Mouse (Mus musculus) gastrocnemius, adult 2 months (tissue): ENCODE data around the gene Efhc1. TPM values are rescaled to one million over a fixed set of nuclear protein-coding genes. Genes with fewer than 3 reads are reported as not detected.

Source experiments
- DNase-seq: peaks from one replicate; pipeline ENCODE4 v3.0.0; 2022
- H3K27ac ChIP-seq: fragments of 200-600 bp; 2 replicates; pipeline ENCODE4 v1.8.1; 2022; ENCODE audit warnings: mild to moderate bottlenecking
- H3K4me3 ChIP-seq: fragments of 200-600 bp; 2 replicates; pipeline ENCODE4 v1.8.1; 2022; ENCODE audit warnings: mild to moderate bottlenecking, moderate library complexity
- CTCF ChIP-seq: fragments of 200-600 bp; IDR thresholded peaks from 2 replicates; pipeline ENCODE4 v1.8.1; 2022; ENCODE audit warnings: antibody characterized with exemption, mild to moderate bottlenecking, moderate library complexity
- intact Hi-C: fragments of 180-260 bp; cut with DNase I; formaldehyde crosslinking; loops from one replicate; pipeline ENCODE4 v1.15.1; 2025
- total RNA-seq, 2 experiments: library from RNA; stranded (reverse); gene quantifications; 2 replicates each; pipeline ENCODE4 v1.2.3; 2021

Efhc1 gene
- total RNA-seq, 2 experiments from 2014 or later: 0.18 to 0.50 TPM

DNA sequence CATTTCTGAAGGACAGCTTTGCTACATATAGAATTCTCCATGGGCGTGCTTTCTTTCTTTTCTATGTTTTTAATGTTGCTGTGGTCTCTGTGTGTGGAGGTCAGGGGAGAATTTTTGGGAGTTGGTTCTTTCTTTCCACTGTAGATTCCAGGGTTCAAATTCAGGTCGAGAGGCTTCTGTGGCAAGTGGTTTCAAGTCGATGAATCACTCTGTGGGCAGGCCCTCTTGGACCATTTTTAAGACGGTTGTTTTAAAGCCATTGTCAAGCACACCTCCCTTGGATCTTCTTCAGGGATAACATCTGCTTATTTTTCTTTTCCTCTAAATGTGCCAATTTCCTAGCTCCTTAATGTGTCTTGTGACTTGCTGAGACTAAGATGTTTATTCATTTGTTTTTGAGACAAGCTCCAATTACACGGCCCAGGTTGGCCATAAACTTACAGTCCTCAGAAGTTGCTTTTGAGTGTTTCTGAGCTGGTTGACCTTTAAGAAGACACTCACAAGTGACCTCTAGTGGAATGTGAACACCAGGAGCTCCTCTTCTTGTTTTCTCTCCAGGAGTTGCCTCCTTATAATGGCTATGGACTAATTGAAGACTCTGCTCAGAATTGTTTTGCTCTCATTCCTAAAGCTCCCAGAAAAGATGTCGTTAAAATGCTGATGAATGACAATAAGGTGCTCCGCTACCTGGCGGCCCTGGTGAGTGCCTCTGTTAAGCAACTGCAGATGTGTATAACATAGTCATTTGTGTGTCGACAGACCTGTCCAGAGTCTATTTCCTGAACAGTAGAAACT, 23.1 kb downstream of the Efhc1 start:
- peak; percentile 37; the same call in 1 of the 2 replicates for TF ChIP-seq CTCF
- no peak for DNase-seq
- intact Hi-C loops: no loop called here
- peak overlapping the region; percentile 31; the same call in 1 of the 2 replicates for H3K27ac ChIP-seq
- H3K4me3 ChIP-seq: no peak overlapping the region

DNA sequence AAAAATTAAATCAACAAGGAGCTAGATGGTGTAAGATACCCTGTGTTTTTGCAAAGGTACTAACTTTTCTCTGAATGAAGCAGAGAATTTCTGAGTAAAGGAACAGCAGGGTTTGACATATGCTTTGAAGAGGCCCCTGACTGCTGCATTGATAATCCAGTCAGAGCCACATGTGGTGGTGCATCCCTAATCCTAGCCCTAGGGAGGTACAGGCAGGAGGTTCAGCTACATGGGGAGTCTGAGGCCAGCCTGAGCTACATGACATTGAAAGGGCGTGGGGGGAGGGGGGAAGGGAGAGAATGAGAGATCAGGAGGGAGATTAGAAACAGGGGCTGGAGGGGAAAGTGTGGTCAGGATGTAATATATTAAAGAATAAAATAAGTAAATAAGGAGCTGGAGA, 29.1 kb downstream of the Efhc1 start:
- Histone ChIP-seq H3K27ac (no peak overlapping the region), H3K4me3 (no peak overlapping the region)
- no peak for TF ChIP-seq CTCF
- DNase-seq: no peak
- intact Hi-C loops: no loop called here

DNA sequence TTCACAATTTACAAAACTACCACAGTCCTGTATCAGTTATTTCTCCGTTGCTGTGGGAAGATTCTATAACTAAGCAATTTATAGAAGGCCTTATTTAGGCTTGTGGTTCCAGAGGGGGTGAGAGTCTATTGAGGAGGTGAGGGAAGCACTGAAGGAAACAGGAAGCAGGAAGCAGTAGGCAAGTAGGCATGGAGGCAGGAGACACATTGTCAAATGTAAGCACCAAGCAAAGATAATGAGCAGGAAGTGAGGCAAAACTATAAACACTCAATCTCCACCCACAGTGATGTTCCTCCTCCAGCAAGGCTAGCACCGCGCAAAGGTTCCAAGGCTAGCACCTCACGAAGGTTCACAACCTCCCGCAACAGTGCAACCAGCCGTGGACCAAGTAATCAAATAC, 30.3 kb downstream of the Efhc1 start:
- no peak for DNase-seq
- no peak overlapping the region for H3K27ac ChIP-seq
- TF ChIP-seq CTCF: no peak
- intact Hi-C loops: no loop called here
- H3K4me3 ChIP-seq: no peak overlapping the region

DNA sequence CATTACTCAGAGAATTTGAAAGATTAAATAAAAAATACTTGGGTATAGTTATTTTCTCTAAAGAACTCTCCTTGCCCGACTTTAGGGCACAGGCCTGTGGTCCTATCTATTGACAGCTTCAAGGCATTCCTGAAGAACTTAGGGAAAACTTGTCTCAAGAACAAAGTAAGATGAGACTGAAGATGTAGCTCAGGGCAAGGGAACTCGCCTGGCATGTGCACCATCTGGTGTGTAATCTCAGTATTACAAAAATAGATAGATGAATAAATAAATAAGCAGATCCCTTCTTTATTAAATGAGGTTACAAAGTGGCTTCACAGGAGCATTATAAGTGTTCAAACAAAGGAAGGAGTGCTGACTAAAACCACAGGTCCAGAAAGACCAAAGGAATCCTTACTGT, 32.7 kb downstream of the Efhc1 start:
- intact Hi-C loops: no loop called here
- TF ChIP-seq CTCF: peak; percentile 13; the same call in 1 of the 2 replicates
- no peak overlapping the region for H3K4me3 ChIP-seq
- H3K27ac ChIP-seq: no peak overlapping the region
- DNase-seq: no peak

DNA sequence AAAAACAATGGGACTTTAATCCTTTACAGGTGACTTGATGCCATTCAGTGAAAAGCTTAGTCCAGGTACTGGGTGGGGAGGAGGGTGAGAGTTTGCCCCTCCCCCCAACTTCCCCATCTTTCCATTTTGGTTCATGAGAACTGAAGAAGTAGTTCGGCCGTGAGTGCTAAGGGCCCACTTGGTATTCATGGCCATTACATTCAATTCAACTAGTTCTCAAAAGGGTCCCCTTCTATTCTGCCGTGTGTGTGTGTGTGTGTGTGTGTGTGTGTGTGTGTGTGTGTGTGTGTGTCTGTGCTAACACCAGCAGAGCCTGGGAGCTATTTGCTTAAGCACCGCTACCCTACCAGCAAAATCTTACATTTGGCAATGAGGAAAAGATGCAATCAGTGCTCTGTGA, 33.2 kb downstream of the Efhc1 start:
- DNase-seq: no peak
- no peak overlapping the region for H3K27ac ChIP-seq
- TF ChIP-seq CTCF: no peak
- H3K4me3 ChIP-seq: no peak overlapping the region
- intact Hi-C loops: no loop called here

DNA sequence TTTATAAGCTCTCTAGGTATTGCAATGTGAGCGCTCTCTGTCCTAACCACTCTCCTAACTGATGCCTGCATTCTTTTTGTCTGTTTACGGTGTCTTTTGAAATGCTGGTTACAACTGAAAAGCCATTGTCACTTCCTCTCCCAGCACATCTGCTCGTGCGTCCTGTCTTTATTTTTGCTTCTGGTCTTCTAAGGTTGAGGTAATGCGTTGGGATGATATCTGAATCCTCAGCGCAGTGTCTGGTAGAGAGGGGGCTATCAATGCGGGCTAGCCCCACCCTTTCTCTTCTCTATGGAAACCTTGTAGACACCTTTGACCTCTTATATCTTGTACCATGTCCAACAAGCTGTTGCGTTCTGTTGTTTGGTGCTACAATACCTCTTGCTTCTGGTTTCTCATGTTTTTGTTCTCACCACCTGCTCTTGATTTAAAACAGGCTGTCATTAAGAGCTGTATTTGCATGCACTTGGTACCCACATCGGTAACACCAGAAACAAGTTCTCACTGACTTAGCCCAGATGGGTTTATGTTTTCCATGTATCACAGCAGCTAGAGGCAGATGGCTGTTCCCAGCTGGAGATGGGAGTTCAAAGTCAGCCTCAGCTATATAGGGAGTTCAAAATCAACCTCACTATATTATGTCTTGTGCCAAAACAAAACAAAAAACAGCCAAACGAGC, 35.1 kb downstream of the Efhc1 start:
- no peak for DNase-seq
- TF ChIP-seq CTCF: no peak
- no peak overlapping the region for H3K27ac ChIP-seq
- H3K4me3 ChIP-seq: no peak overlapping the region
- intact Hi-C loops: no loop called here

DNA sequence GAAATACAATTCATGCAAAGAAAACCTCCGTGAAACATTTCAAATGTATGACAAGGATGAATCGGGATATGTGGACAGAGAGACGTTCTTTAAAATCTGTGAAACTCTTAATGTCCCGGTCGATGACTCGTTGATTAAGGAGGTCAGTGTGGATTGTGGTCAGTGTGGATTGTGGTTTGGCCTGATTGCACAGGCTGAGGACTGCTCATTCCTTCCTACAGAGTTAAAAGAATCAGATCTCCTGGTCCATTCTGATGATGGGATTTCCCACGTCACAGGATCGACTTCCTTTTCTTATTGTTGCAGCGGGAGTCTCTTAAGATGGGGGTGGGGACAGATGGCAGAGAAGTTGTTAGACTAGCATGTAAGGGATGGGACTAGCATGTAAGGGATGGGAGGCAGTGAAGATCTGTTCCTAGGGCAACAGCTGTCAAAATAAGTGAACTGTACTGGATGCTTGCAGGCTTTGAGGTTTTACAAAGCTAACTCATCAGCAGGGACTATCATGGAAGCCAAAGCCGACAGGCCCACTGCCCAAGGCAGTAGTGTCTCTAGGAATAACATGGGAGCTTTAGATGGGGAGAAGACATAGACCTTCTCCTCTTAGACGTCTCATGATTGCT, 38.1 kb downstream of the Efhc1 start:
- DNase-seq: no peak
- no peak for TF ChIP-seq CTCF
- intact Hi-C loops: no loop called here
- Histone ChIP-seq H3K4me3 (no peak overlapping the region), H3K27ac (no peak overlapping the region)

DNA sequence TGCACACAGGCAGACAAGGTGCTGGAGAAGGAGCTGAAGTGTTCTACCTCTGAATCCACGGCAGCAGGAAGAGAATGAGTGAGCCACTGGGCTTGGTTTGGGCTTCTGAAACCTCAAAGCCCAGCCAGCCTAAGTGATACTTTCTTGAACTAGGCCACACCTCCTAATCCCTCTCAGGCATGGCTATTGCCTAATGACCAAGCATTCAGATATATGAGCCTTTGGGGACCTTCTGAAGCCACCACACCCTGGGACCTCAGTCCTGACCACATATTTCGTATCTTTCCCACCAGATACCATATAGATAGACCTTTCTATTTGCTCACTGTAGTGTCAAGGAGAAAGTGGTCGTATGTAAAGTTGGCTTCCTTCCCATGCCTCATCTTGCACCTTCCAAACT, 42.3 kb downstream of the Efhc1 start:
- intact Hi-C loops: no loop called here

DNA sequence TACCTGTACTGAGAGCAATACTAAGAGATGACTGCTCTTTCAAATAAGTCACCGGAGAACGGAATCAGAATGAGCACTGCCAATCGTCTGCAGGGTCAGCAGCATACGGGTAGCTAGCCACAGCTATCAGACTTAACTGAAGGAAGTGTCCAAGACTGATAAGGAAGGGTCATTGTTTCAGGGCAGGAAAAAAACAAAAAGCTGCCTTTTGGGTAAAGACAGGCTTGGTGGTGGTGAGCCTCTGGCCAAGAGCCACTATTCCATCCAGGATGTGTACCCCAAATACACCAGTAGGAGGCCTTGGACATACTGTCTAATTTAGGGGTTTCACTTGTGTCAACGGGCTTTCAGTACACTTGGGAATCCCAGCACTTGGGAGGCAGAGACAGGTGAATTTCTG, 42.9 kb downstream of the Efhc1 start:
- TF ChIP-seq CTCF: no peak
- intact Hi-C loops: no loop called here
- no peak for DNase-seq

More for the DNA sequence above, 42.3 kb downstream of the Efhc1 start:
- no peak overlapping the region for H3K27ac ChIP-seq
- DNase-seq: no peak
- TF ChIP-seq CTCF: no peak
- H3K4me3 ChIP-seq: no peak overlapping the region

DNA sequence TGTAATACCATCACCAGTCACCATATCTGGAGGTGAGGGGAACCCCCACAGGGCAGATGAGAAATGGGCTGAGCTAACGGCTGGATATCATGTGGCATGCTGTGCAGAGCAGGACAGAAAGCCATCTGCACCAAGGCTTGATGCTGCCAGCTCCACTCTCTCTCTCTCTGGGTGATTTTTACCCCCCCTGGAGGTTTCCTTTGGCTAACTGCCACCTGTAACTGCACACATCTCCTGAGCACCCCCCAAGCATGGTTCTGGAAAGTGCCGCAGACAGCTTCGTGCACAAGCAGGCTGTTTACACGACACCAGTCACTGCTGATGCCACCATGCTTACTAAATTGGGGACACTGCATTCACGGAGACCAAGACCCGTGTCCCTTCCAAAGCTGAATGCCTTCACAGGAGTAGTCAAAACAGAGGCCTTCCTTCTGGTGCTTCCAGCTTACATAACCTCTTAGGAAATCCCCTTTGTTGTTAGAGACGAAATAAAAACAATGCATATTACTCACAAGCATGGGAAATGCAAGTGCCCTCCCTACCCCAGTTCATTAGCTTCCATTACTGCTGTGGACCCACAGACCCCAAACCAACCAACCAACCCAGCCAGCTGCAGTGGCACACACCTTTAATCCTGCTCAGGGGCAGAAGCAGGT, 44.0 kb downstream of the Efhc1 start:
- Histone ChIP-seq H3K4me3 (no peak overlapping the region), H3K27ac (peak overlapping the region; percentile 63; the same call in 1 of the 2 replicates)
- TF ChIP-seq CTCF: no peak
- DNase-seq: peak; percentile 24
- intact Hi-C loops: no loop called here

More for the DNA sequence above, 42.9 kb downstream of the Efhc1 start:
- Histone ChIP-seq H3K4me3 (no peak overlapping the region), H3K27ac (no peak overlapping the region)

DNA sequence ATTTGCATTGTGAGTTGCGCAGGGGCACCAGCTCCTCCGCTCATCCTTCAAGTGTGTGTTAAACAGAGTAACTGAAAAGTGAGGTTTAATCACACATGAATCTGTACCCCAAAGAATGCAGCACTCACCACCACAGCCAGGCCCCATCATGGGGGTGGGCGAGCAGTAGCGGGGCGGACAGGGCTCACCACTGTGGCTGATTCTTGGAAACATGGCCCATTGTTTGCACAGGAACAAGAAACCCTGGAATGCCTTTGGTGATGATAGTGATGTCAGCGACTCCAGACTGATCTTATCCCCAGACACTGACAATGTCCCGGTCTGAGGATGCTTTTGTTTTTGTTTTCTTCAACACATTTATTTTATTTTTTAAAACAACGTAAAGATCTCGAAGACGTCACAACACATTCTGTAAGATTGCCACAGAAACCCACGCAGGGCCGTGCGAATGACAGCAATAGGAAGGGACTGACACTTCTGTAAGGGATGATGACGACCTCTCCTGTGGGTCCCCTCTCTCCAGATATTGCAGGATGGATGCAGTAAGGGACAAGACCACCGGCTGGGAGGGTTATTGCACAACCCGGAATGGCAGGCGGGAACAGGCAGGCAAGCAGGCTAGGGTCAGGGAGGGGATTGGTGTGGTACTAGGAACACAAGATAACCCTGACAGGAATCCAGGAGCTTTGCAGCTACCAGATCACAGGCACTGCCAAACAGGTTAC, 45.3 kb downstream of the Efhc1 start:
- intact Hi-C loops: no loop called here
- Histone ChIP-seq H3K4me3 (no peak overlapping the region), H3K27ac (peak overlapping the region; percentile 62; the same call in 1 of the 2 replicates)
- DNase-seq: no peak
- no peak for TF ChIP-seq CTCF

DNA sequence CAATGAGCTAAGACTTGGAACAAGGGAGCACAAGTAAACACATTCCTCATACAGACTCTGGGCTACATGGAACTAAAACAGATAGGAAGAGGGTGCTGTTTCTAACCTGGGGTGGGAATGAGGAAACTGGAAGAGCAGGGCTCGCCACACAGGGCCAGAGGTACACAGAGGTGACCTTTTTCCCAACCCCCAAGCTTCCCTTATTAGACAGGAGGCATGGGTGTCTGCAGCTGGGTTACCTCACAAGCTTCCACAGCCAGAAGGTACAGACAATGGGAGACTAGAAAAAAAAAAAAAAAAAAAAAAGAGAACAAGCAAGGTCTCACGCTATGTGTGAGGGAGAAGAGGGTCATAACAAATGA, 45.9 kb downstream of the Efhc1 start:
- intact Hi-C loops: no loop called here
- H3K4me3 ChIP-seq: no peak overlapping the region

More for the DNA sequence above, 45.9 kb downstream of the Efhc1 start:
- peak overlapping the region; percentile 62 for H3K27ac ChIP-seq
- TF ChIP-seq CTCF: no peak
- no peak for DNase-seq
